Mouse (Mus musculus) MEL (cell line): Measurements from ENCODE around the gene Pola1. TPM values are rescaled to one million over a fixed set of nuclear protein-coding genes. Genes with fewer than 3 reads are reported as not detected.

ENCODE experiments used
- DNase-seq: peaks from one replicate; pipeline ENCODE4 v3.0.0; 2011; ENCODE audit warnings: low read depth, low spot score
- H3K27ac ChIP-seq: 2 replicates; pipeline ENCODE4 v1.5.1; 2012; ENCODE audit warnings: low read depth, mild to moderate bottlenecking, control low read depth, low read length, moderate library complexity; ENCODE audit not compliant: control insufficient read depth
- H3K27me3 ChIP-seq, 2 experiments: fragments of 150-350 bp in 1 of 2; sonication (generic) in 1 of 2; 2 replicates each; pipeline ENCODE4 v1.6.1; 2012; ENCODE audit warnings: low read length in 2 of 2, mild to moderate bottlenecking in 2 of 2, improper control_type of control experiment in 1 of 2, moderate library complexity in 1 of 2; ENCODE audit not compliant: insufficient read depth in 2 of 2, control insufficient read depth in 1 of 2
- H3K36me3 ChIP-seq, 2 experiments: 2 replicates each; pipeline ENCODE4 v1.6.1; 2012 to 2014; ENCODE audit warnings: low read length in 2 of 2, improper control_type of control experiment in 1 of 2, inconsistent platforms in 1 of 2, mild to moderate bottlenecking in 1 of 2; ENCODE audit not compliant: insufficient read depth in 2 of 2, control insufficient read depth in 1 of 2
- H3K4me1 ChIP-seq, 2 experiments: fragments of 150-350 bp in 1 of 2; sonication (generic) in 1 of 2; 2 replicates each; pipeline ENCODE4 v1.6.1; 2012; ENCODE audit warnings: low read length in 2 of 2, improper control_type of control experiment in 1 of 2, mild to moderate bottlenecking in 1 of 2; ENCODE audit not compliant: insufficient read depth in 2 of 2, control insufficient read depth in 1 of 2
- H3K4me3 ChIP-seq, 2 experiments: fragments of 150-350 bp in 1 of 2; sonication (generic) in 1 of 2; 2 replicates each; pipeline ENCODE4 v1.5.1; 2012; ENCODE audit warnings: low read depth in 2 of 2, low read length in 2 of 2, mild to moderate bottlenecking in 2 of 2, moderate library complexity in 2 of 2, control low read depth in 1 of 2, improper control_type of control experiment in 1 of 2; ENCODE audit not compliant: control insufficient read depth in 1 of 2, insufficient read depth in 1 of 2
- H3K79me2 ChIP-seq: 2 replicates; pipeline ENCODE4 v1.6.1; 2012; ENCODE audit warnings: mild to moderate bottlenecking, low read length, moderate library complexity; ENCODE audit not compliant: control insufficient read depth, poor library complexity, insufficient read depth
- H3K9ac ChIP-seq: 2 replicates; pipeline ENCODE4 v1.6.1; 2012; ENCODE audit warnings: low read depth, mild to moderate bottlenecking, control low read depth, low read length, moderate library complexity; ENCODE audit not compliant: control insufficient read depth, poor library complexity, severe bottlenecking
- H3K9me3 ChIP-seq: fragments of 150-350 bp; sonication (generic); replicated peaks from 2 replicates; pipeline ENCODE4 v1.6.1; 2012; ENCODE audit warnings: mild to moderate bottlenecking, low read length, improper control_type of control experiment, moderate library complexity; ENCODE audit not compliant: insufficient read depth
- BHLHE40 ChIP-seq: IDR thresholded peaks from 2 replicates; pipeline ENCODE4 v1.6.1; 2012; ENCODE audit warnings: low read depth, mild to moderate bottlenecking, inconsistent platforms, low read length, improper control_type of control experiment, borderline replicate concordance
- CHD1 ChIP-seq: IDR thresholded peaks from 2 replicates; pipeline ENCODE4 v1.6.1; 2012; ENCODE audit warnings: low read depth, mild to moderate bottlenecking, inconsistent platforms, low read length, improper control_type of control experiment
- CTCF ChIP-seq, 3 experiments: IDR thresholded peaks in 2 of 3; conservative IDR thresholded peaks in 1 of 3; 2 replicates each; pipeline ENCODE4 v1.5.1; 2011 to 2012; ENCODE audit warnings: low read length in 3 of 3, low read depth in 2 of 3, mild to moderate bottlenecking in 2 of 3, improper control_type of control experiment in 1 of 3, inconsistent platforms in 1 of 3, mixed read lengths in 1 of 3, moderate library complexity in 1 of 3; ENCODE audit not compliant: control insufficient read depth in 1 of 3, insufficient read depth in 1 of 3, poor library complexity in 1 of 3, severe bottlenecking in 1 of 3
- E2F4 ChIP-seq: IDR thresholded peaks from 2 replicates; pipeline ENCODE4 v1.6.1; 2011; ENCODE audit warnings: low read depth, low read length, improper control_type of control experiment, borderline replicate concordance
- EP300 ChIP-seq, 2 experiments: IDR thresholded peaks; 2 replicates each; pipeline ENCODE4 v1.6.1; 2011; ENCODE audit warnings: improper control_type of control experiment in 2 of 2, low read length in 2 of 2, low read depth in 1 of 2, mild to moderate bottlenecking in 1 of 2
- GABPA ChIP-seq: IDR thresholded peaks from 2 replicates; pipeline ENCODE4 v1.6.1; 2012; ENCODE audit warnings: low read depth, mild to moderate bottlenecking, inconsistent platforms, low read length, improper control_type of control experiment, moderate library complexity
- GATA1 ChIP-seq: IDR thresholded peaks from 2 replicates; pipeline ENCODE4 v1.6.1; 2011; ENCODE audit warnings: low read depth, low read length, improper control_type of control experiment
- HCFC1 ChIP-seq: IDR thresholded peaks from 2 replicates; pipeline ENCODE4 v1.6.1; 2012; ENCODE audit warnings: low read depth, mild to moderate bottlenecking, inconsistent platforms, low read length, improper control_type of control experiment, moderate library complexity
- JUND ChIP-seq: IDR thresholded peaks from 2 replicates; pipeline ENCODE4 v1.6.1; 2011; ENCODE audit warnings: low read depth, mild to moderate bottlenecking, improper control_type of control experiment, low read length
- KAT2A ChIP-seq: conservative IDR thresholded peaks from 2 replicates; pipeline ENCODE4 v1.6.1; 2012; ENCODE audit warnings: low read depth, low read length, improper control_type of control experiment, inconsistent platforms
- MAFK ChIP-seq: IDR thresholded peaks from 2 replicates; pipeline ENCODE4 v1.6.1; 2011; ENCODE audit warnings: low read depth, mild to moderate bottlenecking, low read length, improper control_type of control experiment, borderline replicate concordance
- MAX ChIP-seq: IDR thresholded peaks from 2 replicates; pipeline ENCODE4 v1.6.1; 2011; ENCODE audit warnings: low read length, improper control_type of control experiment
- MAZ ChIP-seq: IDR thresholded peaks from 2 replicates; pipeline ENCODE4 v1.6.1; 2012; ENCODE audit warnings: low read depth, mild to moderate bottlenecking, inconsistent platforms, low read length, improper control_type of control experiment
- MEF2A ChIP-seq: IDR thresholded peaks from 2 replicates; pipeline ENCODE4 v1.6.1; 2014; ENCODE audit warnings: low read depth, mild to moderate bottlenecking, inconsistent platforms, low read length, improper control_type of control experiment; ENCODE audit not compliant: poor library complexity, insufficient replicate concordance, severe bottlenecking; ENCODE audit errors: extremely low read depth
- MXI1 ChIP-seq: IDR thresholded peaks from 2 replicates; pipeline ENCODE4 v1.6.1; 2011; ENCODE audit warnings: mild to moderate bottlenecking, low read depth, low read length, improper control_type of control experiment
- MYB ChIP-seq: IDR thresholded peaks from 2 replicates; pipeline ENCODE4 v1.6.1; 2011; ENCODE audit warnings: mild to moderate bottlenecking, low read depth, low read length, improper control_type of control experiment
- MYC ChIP-seq: IDR thresholded peaks from 2 replicates; pipeline ENCODE4 v1.6.1; 2011; ENCODE audit warnings: low read depth, mild to moderate bottlenecking, low read length, improper control_type of control experiment, moderate library complexity
- NELFE ChIP-seq: IDR thresholded peaks from 2 replicates; pipeline ENCODE4 v1.6.1; 2011; ENCODE audit warnings: low read depth, low read length, improper control_type of control experiment
- NRF1 ChIP-seq: IDR thresholded peaks from 2 replicates; pipeline ENCODE4 v1.6.1; 2014; ENCODE audit warnings: low read depth, mild to moderate bottlenecking, inconsistent platforms, low read length, improper control_type of control experiment, moderate library complexity; ENCODE audit not compliant: poor library complexity, insufficient read depth, severe bottlenecking
- POLR2A ChIP-seq, 2 experiments: IDR thresholded peaks; 2 replicates each; pipeline ENCODE4 v1.6.1; 2011 to 2012; ENCODE audit warnings: low read length in 2 of 2, mild to moderate bottlenecking in 2 of 2, control low read depth in 1 of 2, improper control_type of control experiment in 1 of 2, low read depth in 1 of 2, moderate library complexity in 1 of 2; ENCODE audit not compliant: control insufficient read depth in 1 of 2, insufficient read depth in 1 of 2, poor library complexity in 1 of 2
- POLR2AphosphoS2 ChIP-seq: IDR thresholded peaks from 2 replicates; pipeline ENCODE4 v1.6.1; 2011; ENCODE audit warnings: low read length, improper control_type of control experiment
- POLR2AphosphoS5 ChIP-seq: IDR thresholded peaks from 2 replicates; pipeline ENCODE4 v1.6.1; 2012; ENCODE audit warnings: low read depth, borderline replicate concordance, mild to moderate bottlenecking, inconsistent platforms, low read length, moderate library complexity, mixed read lengths
- RAD21 ChIP-seq: IDR thresholded peaks from 2 replicates; pipeline ENCODE4 v1.6.1; 2011; ENCODE audit warnings: mild to moderate bottlenecking, low read depth, low read length, improper control_type of control experiment
- RCOR1 ChIP-seq: IDR thresholded peaks from 2 replicates; pipeline ENCODE4 v1.6.1; 2012; ENCODE audit warnings: low read depth, mild to moderate bottlenecking, inconsistent platforms, low read length, improper control_type of control experiment
- SIN3A ChIP-seq: IDR thresholded peaks from 2 replicates; pipeline ENCODE4 v1.6.1; 2012; ENCODE audit warnings: low read length, improper control_type of control experiment, inconsistent platforms
- SMC3 ChIP-seq: IDR thresholded peaks from 2 replicates; pipeline ENCODE4 v1.6.1; 2011; ENCODE audit warnings: low read depth, low read length, improper control_type of control experiment
- TAL1 ChIP-seq: IDR thresholded peaks from 2 replicates; pipeline ENCODE4 v1.6.1; 2012; ENCODE audit warnings: mild to moderate bottlenecking, inconsistent platforms, low read length, moderate library complexity, mixed read lengths
- TBP ChIP-seq: IDR thresholded peaks from 2 replicates; pipeline ENCODE4 v1.8.0; 2011; ENCODE audit warnings: low read depth, low read length, improper control_type of control experiment
- TCF12 ChIP-seq: IDR thresholded peaks from 2 replicates; pipeline ENCODE4 v1.6.1; 2014; ENCODE audit warnings: low read depth, mild to moderate bottlenecking, inconsistent platforms, low read length, improper control_type of control experiment, moderate library complexity
- UBTF ChIP-seq: IDR thresholded peaks from 2 replicates; pipeline ENCODE4 v1.6.1; 2012; ENCODE audit warnings: low read depth, mild to moderate bottlenecking, inconsistent platforms, low read length, improper control_type of control experiment, moderate library complexity, borderline replicate concordance; ENCODE audit not compliant: insufficient read depth
- USF1 ChIP-seq: IDR thresholded peaks from 2 replicates; pipeline ENCODE4 v1.6.1; 2014; ENCODE audit warnings: low read depth, mild to moderate bottlenecking, inconsistent platforms, low read length, improper control_type of control experiment, moderate library complexity
- ZC3H11A ChIP-seq: IDR thresholded peaks from 2 replicates; pipeline ENCODE4 v1.6.1; 2012; ENCODE audit warnings: low read depth, mild to moderate bottlenecking, inconsistent platforms, low read length, improper control_type of control experiment
- ZKSCAN1 ChIP-seq: IDR thresholded peaks from 2 replicates; pipeline ENCODE4 v1.6.1; 2012; ENCODE audit warnings: low read depth, mild to moderate bottlenecking, inconsistent platforms, low read length, improper control_type of control experiment, moderate library complexity
- ZMIZ1 ChIP-seq: IDR thresholded peaks from 2 replicates; pipeline ENCODE4 v1.6.1; 2012; ENCODE audit warnings: low read depth, mild to moderate bottlenecking, inconsistent platforms, low read length, improper control_type of control experiment, moderate library complexity
- ZNF384 ChIP-seq: IDR thresholded peaks from 2 replicates; pipeline ENCODE4 v1.6.1; 2012; ENCODE audit warnings: low read depth, mild to moderate bottlenecking, inconsistent platforms, low read length, improper control_type of control experiment
- polyA plus RNA-seq, 2 experiments: library from polyadenylated mRNA; stranded (reverse) in 1 of 2; unstranded in 1 of 2; fragments of >175 nt in 1 of 2; fragments of >200 nt in 1 of 2; gene quantifications; 2 replicates each; pipeline versions ENCODE4 v1.2.1 to v1.2.4; 2012; ENCODE audit warnings: low replicate concordance in 2 of 2, low read depth in 1 of 2; ENCODE audit not compliant: insufficient read length in 2 of 2, insufficient read depth in 1 of 2, missing spikeins in 1 of 2
- total RNA-seq: library from RNA; depleted of rRNA; stranded (reverse); fragments of 300-350 nt; gene quantifications from 2 replicates; pipeline ENCODE4 v1.2.3, GENCODE M21; 2012

Pola1 gene
- total and polyA plus RNA-seq, 3 experiments = 26.8 to 38.7 (median 36.1) TPM

DNA sequence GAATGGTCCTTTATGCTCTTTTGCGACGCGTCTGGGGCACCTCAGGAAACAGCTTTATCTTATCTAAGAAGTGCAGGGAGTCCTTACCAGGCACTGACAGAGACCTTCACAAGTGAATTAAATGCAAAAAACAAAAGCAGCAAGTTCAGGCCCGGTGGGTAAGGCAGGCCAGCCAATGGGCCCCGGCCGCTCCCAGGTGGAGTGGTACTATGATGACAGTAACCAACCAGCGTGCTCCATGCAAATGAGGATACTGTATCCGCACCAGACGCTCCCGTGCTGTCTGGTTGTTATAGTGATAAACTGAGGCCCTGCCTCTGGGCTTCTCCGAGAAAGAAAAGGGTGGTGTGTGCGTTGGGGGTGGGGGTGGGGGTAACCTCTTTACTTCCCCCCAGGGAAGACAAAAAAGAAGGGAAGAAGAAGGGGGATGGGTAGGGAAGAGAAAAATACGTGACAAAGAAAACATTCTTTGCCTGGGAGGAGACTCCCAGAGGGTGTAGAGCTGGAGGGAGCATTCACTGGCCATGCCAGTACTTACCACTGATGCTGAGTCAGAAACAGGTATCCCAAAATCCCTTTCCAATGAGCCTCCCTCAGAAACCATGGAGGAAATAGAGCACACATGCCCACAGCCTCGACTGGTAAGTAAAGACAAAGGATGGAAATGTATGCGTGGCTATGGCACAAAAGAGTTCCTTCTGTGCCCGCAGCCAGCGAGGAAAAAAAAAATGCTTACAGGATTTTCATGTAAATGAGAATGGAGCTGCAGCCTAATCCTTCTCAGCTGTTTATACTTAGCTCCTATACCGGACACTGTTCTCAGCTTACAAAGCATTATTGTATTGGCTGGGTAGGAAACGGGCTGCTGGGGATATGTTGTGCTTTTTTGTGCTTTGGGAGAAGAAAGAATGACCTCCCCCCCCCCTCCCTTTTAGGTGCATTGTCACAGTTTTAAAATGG lies 43.2 kb upstream of the Pola1 start:
- H3K9ac ChIP-seq = peak overlapping the region; percentile 50
- peak overlapping the region; percentile 84 for H3K27ac ChIP-seq
- TF ChIP-seq E2F4 (no peak), GABPA (no peak), KAT2A (no peak), BHLHE40 (peak; percentile 91), MEF2A (no peak), USF1 (0 out of 2 replicates have a peak, but pooled peaks have one; percentile 24), CTCF (IDR thresholded peaks at IDR 0.05 in 2 of 3, conservative IDR thresholded peaks at IDR 0.05 in 1 of 3; ENCODE audit: control insufficient read depth in 1 of 3, insufficient read depth in 1 of 3, low read depth in 2 of 3, low read length in 3 of 3, poor library complexity in 1 of 3, severe bottlenecking in 1 of 3) (no peak), MAFK (no peak), SIN3A (peak; percentile 62), RCOR1 (peak; percentile 10; the same call in 1 of the 2 replicates), SMC3 (no peak), MYB (no peak), NELFE (no peak), NRF1 (no peak), ZNF384 (peak; percentile 69), CHD1 (no peak), MYC (no peak), ZC3H11A (no peak), TBP (peak; percentile 35; the same call in 1 of the 2 replicates), TCF12 (peak; percentile 91), MXI1 (peak; percentile 42; the same call in 1 of the 2 replicates), RAD21 (no peak), UBTF (no peak), POLR2AphosphoS2 (no peak), GATA1 (peak; percentile 96), POLR2AphosphoS5 (no peak), EP300 (IDR thresholded peaks at IDR 0.05; ENCODE audit: low read depth in 1 of 2, low read length in 2 of 2) (peak; percentile 92), ZMIZ1 (peak; percentile 59), JUND (no peak), TAL1 (peak; percentile 93), POLR2A (IDR thresholded peaks at IDR 0.05; ENCODE audit: control insufficient read depth in 1 of 2, insufficient read depth in 1 of 2, low read depth in 1 of 2, low read length in 2 of 2, poor library complexity in 1 of 2) (peak in 1 of 2 experiments; percentile 14; a peak in 2 of 4 replicates), MAX (peak; percentile 45), HCFC1 (no peak; the same call in 1 of the 2 replicates), MAZ (peak; percentile 51; the same call in 1 of the 2 replicates), ZKSCAN1 (no peak)

More for the DNA sequence above, 43.2 kb upstream of the Pola1 start:
- Histone ChIP-seq H3K27me3 (no peaks in the 10 kb centered on the region), H3K79me2 (no peaks in the 10 kb centered on the region), H3K4me3 (peak overlapping the region; percentile 67 to 72), H3K9me3 (no peaks in the 10 kb centered on the region), H3K36me3 (peaks cover 0 to 11% of the 10 kb centered on the region in 2 experiments; a peak in 2 of 4 replicates), H3K4me1 (peaks cover 3 to 10% of the 10 kb centered on the region in 2 experiments)
- DNase-seq = peak; percentile 97
